Mouse (Mus musculus): ENCODE results near the gene Diexf. TPM values are rescaled to one million over a fixed set of nuclear protein-coding genes. Genes with fewer than 3 reads are reported as not detected.

The Diexf gene
- polyA plus RNA-seq (2015; fragmentation: Nextera tagmentation; extraction: Ambion mirVana): 9.2 and 9.9 TPM in 2 replicates

DNA sequence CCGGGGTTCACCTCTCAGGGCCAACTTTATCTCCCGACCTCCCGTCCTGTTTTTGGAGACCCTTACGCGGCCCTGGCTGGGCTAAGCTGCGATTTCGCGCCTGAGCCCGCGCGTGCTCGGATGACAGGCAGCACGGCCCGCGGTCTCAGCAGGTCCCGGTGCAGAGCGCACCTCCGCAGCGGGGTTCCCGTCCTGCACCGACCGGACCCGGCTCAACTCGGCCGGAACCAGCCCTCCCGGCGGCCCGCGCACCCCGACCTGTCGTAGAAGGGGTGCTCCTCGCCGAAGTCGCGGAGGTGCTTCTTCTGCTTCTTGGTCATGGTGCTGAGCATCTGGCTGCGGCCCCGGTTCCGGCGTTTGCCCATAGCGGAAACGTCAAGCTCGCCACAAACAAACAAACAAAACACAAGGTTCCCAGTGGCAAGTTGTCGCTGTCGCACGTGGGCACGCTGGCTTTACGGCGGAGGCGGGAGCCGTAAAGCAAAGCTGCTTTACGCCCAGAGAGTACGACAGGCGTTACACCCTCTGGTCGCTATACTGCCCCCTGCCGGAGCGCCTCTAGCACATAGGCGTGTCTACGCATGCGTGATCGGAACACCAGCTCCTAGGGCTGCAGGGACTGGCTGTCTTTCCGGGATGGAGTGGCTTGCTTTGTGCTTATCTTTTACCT, at the start of gene Diexf:
Gene Diexf, minus strand, starts transcription at position 487 of the 670 bp plus-strand sequence.
- peak within 1 kb of the TSS; percentile 23; the same call in 1 of the 2 replicates for H3K27ac ChIP-seq

DNA sequence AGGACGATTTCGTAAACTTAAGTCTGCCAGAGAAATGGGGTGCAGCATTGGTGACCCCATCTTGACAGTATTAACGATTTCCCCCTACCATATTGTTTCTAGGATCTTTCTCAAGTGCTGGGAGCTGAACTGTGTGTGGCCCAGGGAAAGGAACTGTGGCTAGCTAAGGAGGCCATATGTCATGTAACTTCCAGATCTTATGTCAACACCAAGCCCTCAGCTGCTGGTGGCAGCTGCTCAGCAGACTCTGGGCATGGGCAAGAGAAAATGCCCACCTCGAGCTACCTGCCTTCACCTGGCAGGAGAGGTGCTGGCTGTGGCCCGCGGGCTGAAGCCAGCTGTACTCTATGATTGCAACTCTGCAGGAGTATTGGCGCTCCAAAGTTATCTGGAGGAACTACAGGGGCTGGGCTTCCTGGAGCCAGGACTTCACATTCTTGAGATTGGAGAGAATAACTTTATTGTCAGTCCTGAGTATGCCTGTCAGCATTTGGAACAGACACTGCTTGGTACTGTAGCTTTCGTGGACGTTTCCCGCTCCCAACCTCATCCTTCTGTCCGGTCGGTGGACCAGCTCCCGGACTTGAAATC, 44.2 kb upstream of the Diexf start:
- no peaks in the 10 kb centered on the region for H3K27me3 ChIP-seq
- H3K4me1 ChIP-seq: peaks cover 26% of the 10 kb centered on the region
- no peaks in the 10 kb centered on the region for H3K9me3 ChIP-seq (replicated peaks)
- no peaks in the 10 kb centered on the region for H3K36me3 ChIP-seq
- peak overlapping the region; percentile 82 for H3K27ac ChIP-seq
- no peak for ATAC-seq (replicated peaks; ENCODE audit: low FRiP score)
- H3K4me2 ChIP-seq: peak overlapping the region; percentile 71
- peak overlapping the region; percentile 64; the same call in 1 of the 2 replicates for H3K9ac ChIP-seq
- WGBS: 79% methylated on average over 13 of the region's 13 CpGs
- peak overlapping the region; percentile 62 for H3K4me3 ChIP-seq (replicated peaks)

More for the DNA sequence above, at the start of gene Diexf:
- peak; percentile 94 for ATAC-seq (replicated peaks; ENCODE audit: low FRiP score)
- Histone ChIP-seq H3K27me3 (no peaks in the 10 kb centered on the region), H3K36me3 (peaks cover 25% of the 10 kb centered on the region), H3K4me3 (replicated peaks) (peak within 1 kb of the TSS; percentile 99), H3K9ac (peak within 1 kb of the TSS; percentile 89), H3K4me2 (peak within 1 kb of the TSS; percentile 71), H3K4me1 (peaks cover 16% of the 10 kb centered on the region), H3K9me3 (replicated peaks) (no peaks in the 10 kb centered on the region)
- under 1% methylated on average over 61 of the region's 61 CpGs for WGBS

DNA sequence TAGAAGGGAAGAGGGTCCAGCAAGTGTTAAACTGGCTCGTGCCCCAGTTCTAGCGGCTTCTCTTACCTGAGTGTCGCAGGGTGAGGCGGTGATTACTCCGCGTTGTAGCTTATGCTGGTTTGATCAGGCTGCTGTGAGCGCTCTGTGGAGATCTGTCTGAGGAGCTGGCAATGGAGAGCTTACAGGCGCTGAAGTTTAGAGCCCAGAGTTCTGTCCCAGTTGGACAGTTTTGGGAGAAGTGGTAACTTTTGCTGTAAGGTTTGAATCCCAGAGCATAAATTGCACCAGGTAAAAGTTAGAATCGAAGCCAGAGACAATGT, 43.7 kb upstream of the Diexf start:
- Histone ChIP-seq H3K9me3 (replicated peaks) (no peaks in the 10 kb centered on the region), H3K36me3 (0 out of 2 replicates have a peak, but pooled peaks cover 4% of the 10 kb centered on the region), H3K4me2 (peak overlapping the region; percentile 71), H3K4me1 (peaks cover 28% of the 10 kb centered on the region), H3K27me3 (no peaks in the 10 kb centered on the region), H3K9ac (peak overlapping the region; percentile 64), H3K27ac (peak overlapping the region; percentile 82), H3K4me3 (replicated peaks) (peak overlapping the region; percentile 62)
- ATAC-seq (replicated peaks; ENCODE audit: low FRiP score): no peak; the same call in 1 of the 2 replicates
- 16% methylated on average over 9 of the region's 9 CpGs for WGBS

DNA sequence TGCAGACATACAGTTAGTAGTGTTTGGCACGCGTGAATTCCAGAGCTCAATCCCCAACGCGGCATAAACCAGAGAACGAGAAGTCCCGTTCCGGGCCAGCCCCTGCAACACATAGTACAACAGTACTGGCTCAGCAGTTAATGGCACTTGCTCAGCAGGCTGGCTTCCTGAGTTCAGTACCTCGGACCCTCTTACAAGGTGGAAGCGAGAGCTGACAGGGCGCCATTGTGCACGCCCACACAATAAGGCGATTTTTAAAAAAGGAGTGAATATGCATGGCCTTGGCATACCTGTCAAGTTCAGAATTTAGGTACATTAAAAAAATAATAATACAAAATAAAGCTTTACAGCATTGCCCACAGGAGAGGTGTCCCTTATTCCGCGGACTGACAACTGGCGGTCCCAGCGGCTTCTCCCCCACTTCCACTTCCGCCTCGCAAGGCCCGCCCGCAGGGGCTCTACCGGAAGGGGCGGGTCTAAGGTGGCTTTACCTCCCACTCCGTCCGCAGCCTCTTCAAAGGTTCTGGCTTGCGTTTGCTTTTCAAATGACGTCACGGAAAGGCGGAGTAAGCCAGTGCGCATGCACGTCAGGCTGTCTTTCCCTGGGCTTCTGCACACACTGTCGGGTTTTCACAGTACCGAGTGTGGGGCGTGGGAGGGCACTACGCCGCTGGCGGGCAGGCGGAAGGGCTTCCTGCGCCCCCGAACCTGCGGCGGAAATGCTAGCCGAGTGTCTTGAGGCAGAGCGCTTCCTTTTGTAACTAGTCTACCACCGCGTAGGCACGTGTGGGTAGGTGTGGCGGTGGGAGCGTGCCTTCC, 43.1 kb upstream of the Diexf start:
- Histone ChIP-seq H3K9me3 (replicated peaks) (no peaks in the 10 kb centered on the region), H3K9ac (peak overlapping the region; percentile 65), H3K27ac (peak overlapping the region; percentile 82), H3K4me2 (peak overlapping the region; percentile 71), H3K4me3 (replicated peaks) (peak overlapping the region; percentile 62), H3K36me3 (0 out of 2 replicates have a peak, but pooled peaks cover 7% of the 10 kb centered on the region), H3K4me1 (peaks cover 28% of the 10 kb centered on the region), H3K27me3 (no peaks in the 10 kb centered on the region)
- ATAC-seq (replicated peaks; ENCODE audit: low FRiP score): peak; percentile 100
- WGBS: under 1% methylated on average over 48 of the region's 48 CpGs

DNA sequence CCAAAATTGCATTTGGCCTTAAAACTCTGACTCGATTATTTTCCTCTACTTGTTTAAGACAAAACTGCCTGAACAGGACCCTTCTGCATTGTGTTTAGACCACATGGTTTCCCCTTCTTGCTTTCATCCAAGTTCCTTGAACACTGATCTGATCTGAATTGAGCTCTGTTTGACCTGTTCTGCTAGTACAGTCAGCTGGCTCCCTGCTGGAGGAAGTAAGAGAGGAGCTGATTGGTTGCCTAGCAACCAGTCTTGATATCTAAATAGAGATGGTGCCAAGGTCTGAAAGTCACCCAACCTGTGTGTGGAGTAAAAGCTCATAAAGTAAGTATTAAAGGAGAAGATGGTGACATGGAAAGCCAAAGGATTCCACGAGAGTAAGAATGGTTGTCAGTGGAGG, 39.8 kb upstream of the Diexf start:
- no peaks in the 10 kb centered on the region for H3K27me3 ChIP-seq
- no peaks in the 10 kb centered on the region for H3K9me3 ChIP-seq (replicated peaks)
- no peak for ATAC-seq (replicated peaks; ENCODE audit: low FRiP score)
- 79% methylated on average over 2 of the region's 2 CpGs for WGBS
- H3K4me2 ChIP-seq: no peak overlapping the region
- no peak overlapping the region for H3K9ac ChIP-seq
- no peak overlapping the region for H3K4me3 ChIP-seq (replicated peaks)
- H3K36me3 ChIP-seq: 0 out of 2 replicates have a peak, but pooled peaks cover 7% of the 10 kb centered on the region
- H3K4me1 ChIP-seq: peaks cover 25% of the 10 kb centered on the region
- peak overlapping the region; percentile 34 for H3K27ac ChIP-seq

DNA sequence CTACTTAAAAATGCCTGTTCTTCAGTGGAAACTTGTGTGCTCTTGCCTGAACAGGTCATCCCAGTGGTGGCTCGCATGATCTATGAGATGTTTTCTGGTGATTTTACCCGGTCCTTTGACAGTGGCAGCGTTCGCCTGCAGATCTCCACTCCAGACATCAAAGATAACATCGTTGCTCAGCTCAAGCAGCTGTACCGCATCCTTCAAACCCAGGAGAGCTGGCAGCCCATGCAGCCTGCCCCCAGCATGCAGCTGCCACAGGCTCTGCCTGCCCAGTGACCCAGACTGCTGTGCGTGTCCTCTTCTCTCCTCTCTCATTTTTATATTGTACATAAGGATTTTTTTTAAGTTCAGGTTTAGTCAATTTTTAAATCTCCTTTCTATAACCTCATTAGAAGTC, 39.2 kb upstream of the Diexf start:
- Histone ChIP-seq H3K4me2 (no peak overlapping the region), H3K36me3 (0 out of 2 replicates have a peak, but pooled peaks cover 7% of the 10 kb centered on the region), H3K9me3 (replicated peaks) (no peaks in the 10 kb centered on the region), H3K4me1 (peaks cover 19% of the 10 kb centered on the region), H3K27me3 (no peaks in the 10 kb centered on the region), H3K9ac (no peak overlapping the region), H3K27ac (no peak overlapping the region), H3K4me3 (replicated peaks) (no peak overlapping the region)
- ATAC-seq (replicated peaks; ENCODE audit: low FRiP score): no peak
- WGBS: 78% methylated on average over 7 of the region's 7 CpGs

DNA sequence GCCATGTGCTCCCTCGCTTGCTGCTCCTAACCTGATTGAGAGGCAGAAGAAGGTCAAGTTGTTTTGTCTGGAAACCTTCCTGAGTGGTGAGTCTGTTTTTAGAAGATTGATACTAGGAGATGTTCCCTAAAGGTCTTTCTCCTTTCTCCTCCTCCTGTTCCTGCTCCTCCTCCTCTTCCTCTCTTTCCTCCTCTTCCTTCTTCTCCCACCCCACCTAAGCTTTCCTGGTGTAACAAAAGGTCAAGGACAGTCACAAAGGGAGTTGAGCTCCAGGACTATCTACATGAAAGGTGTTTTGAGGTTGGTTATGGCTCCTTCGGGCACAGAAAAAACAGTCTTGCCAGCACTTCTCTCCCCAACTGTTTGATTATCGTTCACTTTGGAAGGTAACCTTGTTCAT, 37.7 kb upstream of the Diexf start, which contains the start of gene A130010J15Rik:
Gene A130010J15Rik, plus strand, starts transcription at position 301 of the 400 bp plus-strand sequence.
- H3K27ac ChIP-seq: no peak within 1 kb of the TSS
- peaks cover 12% of the 10 kb centered on the region for H3K4me1 ChIP-seq
- no peaks in the 10 kb centered on the region for H3K27me3 ChIP-seq
- no peak for ATAC-seq (replicated peaks; ENCODE audit: low FRiP score)
- H3K4me3 ChIP-seq (replicated peaks): no peak within 1 kb of the TSS
- H3K9me3 ChIP-seq (replicated peaks): no peaks in the 10 kb centered on the region
- WGBS: 86% methylated on average over 3 of the region's 3 CpGs
- no peak within 1 kb of the TSS for H3K9ac ChIP-seq
- no peak within 1 kb of the TSS for H3K4me2 ChIP-seq
- H3K36me3 ChIP-seq: 0 out of 2 replicates have a peak, but pooled peaks cover 7% of the 10 kb centered on the region

DNA sequence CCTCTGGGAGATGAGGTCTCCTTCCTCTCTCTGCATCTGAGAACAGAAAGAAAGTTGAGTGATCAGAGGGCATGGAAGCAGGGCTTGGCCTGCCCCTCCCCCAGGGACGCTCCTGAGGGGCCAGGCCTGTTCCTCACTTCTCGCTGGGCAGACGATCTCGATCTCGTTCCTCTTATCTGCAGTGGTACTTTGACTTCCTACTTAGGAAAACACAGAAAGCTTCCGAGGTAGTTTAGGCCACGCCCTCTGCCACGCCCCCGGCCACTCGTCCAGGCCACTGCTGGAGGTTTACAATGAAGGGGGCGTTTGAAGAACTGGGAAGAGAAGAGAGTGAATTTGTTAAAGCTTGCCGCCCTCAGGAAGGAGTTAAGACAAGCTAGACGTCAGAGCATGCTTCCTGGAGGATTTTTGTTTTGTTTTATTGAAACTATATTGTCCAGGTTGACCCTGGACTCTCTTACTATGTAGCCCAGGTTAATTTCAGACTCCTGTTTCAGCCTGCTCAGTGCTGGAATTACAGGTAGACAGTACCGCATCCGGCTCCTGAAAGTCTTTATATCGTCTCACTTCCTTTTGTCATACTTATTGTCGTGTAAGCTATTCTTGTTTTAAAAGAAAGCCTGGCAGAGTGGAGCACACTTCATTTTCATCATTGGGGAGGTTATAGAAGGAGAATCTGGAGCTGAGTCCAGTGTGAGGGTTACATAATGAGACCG, 30.4 kb upstream of the Diexf start:
- Histone ChIP-seq H3K4me2 (peak overlapping the region; percentile 56), H3K9me3 (replicated peaks) (no peaks in the 10 kb centered on the region), H3K27ac (no peak overlapping the region), H3K9ac (no peak overlapping the region), H3K4me3 (replicated peaks) (peak overlapping the region; percentile 31), H3K4me1 (peaks cover 18% of the 10 kb centered on the region), H3K36me3 (no peaks in the 10 kb centered on the region), H3K27me3 (peaks cover 3% of the 10 kb centered on the region; the same call in 1 of the 2 replicates)
- WGBS: 15% methylated on average over 18 of the region's 18 CpGs
- peak; percentile 79 for ATAC-seq (replicated peaks; ENCODE audit: low FRiP score)

DNA sequence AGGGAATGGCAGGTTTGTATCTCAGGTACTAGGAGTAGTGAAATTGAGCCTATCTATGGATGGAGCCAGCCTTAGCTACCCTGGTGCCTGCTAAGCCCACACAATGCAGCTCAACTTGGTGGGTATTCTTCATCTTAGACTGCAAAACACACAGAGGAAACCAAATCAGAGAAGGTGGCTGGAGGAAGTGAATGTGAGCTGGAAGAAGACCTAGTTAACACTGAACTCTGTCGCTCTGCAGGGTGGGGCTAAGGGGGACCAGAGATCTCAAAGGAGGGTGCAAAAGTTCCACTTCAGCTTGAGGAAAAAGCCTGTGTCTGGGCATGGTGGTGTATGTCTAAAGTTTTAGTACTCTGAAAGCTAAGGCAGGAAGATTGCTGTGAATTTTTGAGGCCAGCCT, 29.5 kb upstream of the Diexf start:
- Histone ChIP-seq H3K36me3 (no peaks in the 10 kb centered on the region), H3K9me3 (replicated peaks) (no peaks in the 10 kb centered on the region), H3K4me3 (replicated peaks) (no peak overlapping the region), H3K9ac (no peak overlapping the region), H3K4me1 (peaks cover 18% of the 10 kb centered on the region), H3K27me3 (peaks cover 10% of the 10 kb centered on the region), H3K4me2 (no peak overlapping the region), H3K27ac (no peak overlapping the region)
- no peak for ATAC-seq (replicated peaks; ENCODE audit: low FRiP score)
- 62% methylated on average over 1 of the region's 1 CpGs for WGBS

DNA sequence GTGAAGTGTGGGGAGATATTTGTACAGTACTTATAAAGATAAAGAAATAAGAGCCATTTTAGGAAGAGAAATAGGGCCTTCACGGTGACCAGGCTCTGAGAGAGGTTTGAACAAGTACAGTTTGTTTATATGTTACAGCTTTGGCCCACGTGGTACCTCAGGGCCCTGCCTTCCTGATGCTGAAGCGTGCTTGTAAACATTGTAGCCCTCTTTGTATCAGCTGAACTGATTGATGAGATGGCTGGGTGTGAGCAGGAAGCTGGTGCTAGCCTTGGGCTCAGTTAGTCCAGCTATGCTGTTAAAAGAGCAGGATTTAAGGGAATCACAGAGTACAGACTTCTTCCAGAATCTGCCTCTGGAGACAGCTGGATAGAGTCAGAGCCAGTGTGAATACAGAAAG, 29.1 kb upstream of the Diexf start:
- H3K36me3 ChIP-seq: no peaks in the 10 kb centered on the region
- H3K27me3 ChIP-seq: peaks cover 15% of the 10 kb centered on the region
- H3K9ac ChIP-seq: no peak overlapping the region
- no peaks in the 10 kb centered on the region for H3K9me3 ChIP-seq (replicated peaks)
- no peak overlapping the region for H3K4me3 ChIP-seq (replicated peaks)
- H3K4me2 ChIP-seq: no peak overlapping the region
- no peak overlapping the region for H3K27ac ChIP-seq
- WGBS: 53% methylated on average over 3 of the region's 3 CpGs
- peaks cover 18% of the 10 kb centered on the region for H3K4me1 ChIP-seq
- ATAC-seq (replicated peaks; ENCODE audit: low FRiP score): no peak

DNA sequence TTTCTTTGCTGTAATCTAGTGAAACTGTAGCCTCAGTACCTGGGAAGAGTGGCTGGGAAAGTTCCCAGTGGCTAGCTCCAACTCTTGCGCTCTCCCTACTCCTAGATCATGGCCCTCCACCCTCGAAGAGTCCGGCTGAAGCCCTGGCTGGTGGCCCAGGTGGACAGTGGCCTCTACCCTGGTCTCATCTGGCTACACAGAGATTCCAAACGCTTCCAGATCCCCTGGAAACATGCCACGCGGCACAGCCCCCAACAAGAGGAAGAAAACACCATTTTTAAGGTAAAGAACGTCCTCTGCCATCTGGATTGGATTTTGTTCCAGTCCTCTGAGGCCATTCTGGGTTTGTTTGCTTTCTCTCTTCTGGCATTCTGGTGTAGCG, 27.0 kb upstream of the Diexf start:
- no peaks in the 10 kb centered on the region for H3K36me3 ChIP-seq
- H3K27me3 ChIP-seq: peaks cover 35% of the 10 kb centered on the region
- H3K4me2 ChIP-seq: no peak overlapping the region
- H3K4me1 ChIP-seq: peaks cover 33% of the 10 kb centered on the region
- no peaks in the 10 kb centered on the region for H3K9me3 ChIP-seq (replicated peaks)
- 79% methylated on average over 8 of the region's 8 CpGs for WGBS
- H3K9ac ChIP-seq: no peak overlapping the region
- ATAC-seq (replicated peaks; ENCODE audit: low FRiP score): no peak
- H3K27ac ChIP-seq: peak overlapping the region; percentile 32
- no peak overlapping the region for H3K4me3 ChIP-seq (replicated peaks)
